Mouse (Mus musculus) macrophage (primary cell): Measurements from ENCODE around the gene Skap1. TPM values are rescaled to one million over a fixed set of nuclear protein-coding genes. Genes with fewer than 3 reads are reported as not detected.

Experiments
- H3K27ac ChIP-seq: fragments of 350-480 bp; formaldehyde crosslinking; 2 replicates; pipeline ENCODE4 v1.9.0; 2021
- H3K36me3 ChIP-seq: fragments of 350-480 bp; formaldehyde crosslinking; 2 replicates; pipeline ENCODE4 v1.9.0; 2021; ENCODE audit errors: inconsistent target
- H3K4me3 ChIP-seq: fragments of 350-480 bp; formaldehyde crosslinking; 2 replicates; pipeline ENCODE4 v1.9.0; 2021; ENCODE audit errors: inconsistent target
- H3K79me2 ChIP-seq: fragments of 350-480 bp; formaldehyde crosslinking; 2 replicates; pipeline ENCODE4 v1.9.0; 2021; ENCODE audit errors: inconsistent target
- WGBS: methylation state at CpG from one replicate; pipeline ENCODE4 v1.1.7; 2026; ENCODE audit warnings: inconsistent platforms; ENCODE audit not compliant: missing documents; 5-methylcytosine and 5-hydroxymethylcytosine counted together
- polyA plus RNA-seq: library from polyadenylated mRNA; stranded (reverse); fragments of 250-400 nt; gene quantifications from 3 replicates; pipeline ENCODE4 v1.2.4, GENCODE M21; 2018; ENCODE audit warnings: inconsistent platforms

Gene Skap1
- polyA plus RNA-seq, 1 experiment from 2014 or later = 0.14 TPM

DNA sequence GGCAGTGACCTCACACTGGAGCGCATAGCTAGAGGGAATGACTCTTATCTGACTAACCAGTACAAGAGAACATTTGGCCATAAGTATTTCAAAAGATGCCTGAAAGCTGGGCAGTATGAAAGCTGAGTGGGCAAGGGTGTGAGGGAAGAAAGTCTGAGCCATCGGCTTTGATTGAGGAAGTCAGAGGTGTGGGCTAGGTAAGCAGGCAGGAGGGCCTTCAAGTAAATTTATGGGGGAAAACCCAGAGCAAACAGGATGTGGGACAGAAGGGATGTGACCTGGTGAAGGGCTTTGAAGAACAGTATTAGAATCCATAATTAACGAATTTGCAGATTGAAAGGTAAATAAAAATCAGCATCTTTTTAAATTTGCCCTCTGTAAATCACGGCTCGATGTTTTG lies 95.8 kb downstream of the Skap1 start:
- WGBS = 41% methylated on average over 5 of the region's 5 CpGs
- Histone ChIP-seq H3K79me2 (no peaks in the 10 kb centered on the region), H3K4me3 (no peak overlapping the region)

DNA sequence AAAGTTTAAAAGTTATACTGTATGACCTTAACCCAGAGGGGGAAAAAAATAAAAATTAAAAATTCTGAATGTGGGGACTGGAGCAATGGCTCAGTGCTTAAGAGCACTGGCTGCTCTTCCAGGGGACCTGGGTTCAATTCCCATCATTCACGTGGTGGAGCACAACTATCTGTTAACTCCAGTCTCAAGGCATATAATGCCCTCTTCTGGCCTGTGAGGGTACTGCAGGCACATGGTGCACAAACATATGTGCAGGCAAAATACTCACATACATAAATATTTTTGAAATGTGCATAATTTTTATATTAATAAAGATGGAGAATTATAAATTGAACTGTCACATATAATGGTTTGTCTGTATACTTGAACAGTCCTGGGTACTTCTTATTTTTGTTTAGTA lies 99.7 kb downstream of the Skap1 start:
- Histone ChIP-seq H3K27ac (no peak overlapping the region), H3K4me3 (no peak overlapping the region), H3K79me2 (no peaks in the 10 kb centered on the region), H3K36me3 (no peaks in the 10 kb centered on the region)
- WGBS = 92% methylated on average over 1 of the region's 1 CpGs

More for the DNA sequence above, 95.8 kb downstream of the Skap1 start:
- no peak overlapping the region for H3K27ac ChIP-seq
- H3K36me3 ChIP-seq = no peaks in the 10 kb centered on the region

DNA sequence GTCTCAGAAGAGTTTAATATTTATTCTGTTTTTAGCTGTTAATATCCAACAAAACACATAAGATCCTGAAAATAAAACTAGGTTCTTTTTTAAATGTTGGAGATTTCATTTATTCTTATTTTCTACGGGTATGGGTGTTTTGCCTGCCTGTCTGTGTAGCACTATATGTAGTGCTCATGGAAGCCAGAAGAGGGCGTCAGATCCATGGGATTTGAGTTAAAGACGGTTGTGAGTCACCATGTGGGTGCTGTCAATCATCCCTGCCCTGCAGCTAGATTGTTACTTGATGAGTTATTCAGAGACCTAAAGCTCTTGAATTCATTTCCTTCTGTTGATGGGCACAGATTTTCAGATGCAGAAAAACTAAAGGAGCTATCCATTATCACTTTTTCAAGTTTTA lies 108.1 kb downstream of the Skap1 start:
- no peaks in the 10 kb centered on the region for H3K36me3 ChIP-seq
- no peak overlapping the region for H3K4me3 ChIP-seq
- 54% methylated on average over 3 of the region's 3 CpGs for WGBS
- no peaks in the 10 kb centered on the region for H3K79me2 ChIP-seq
- no peak overlapping the region for H3K27ac ChIP-seq

DNA sequence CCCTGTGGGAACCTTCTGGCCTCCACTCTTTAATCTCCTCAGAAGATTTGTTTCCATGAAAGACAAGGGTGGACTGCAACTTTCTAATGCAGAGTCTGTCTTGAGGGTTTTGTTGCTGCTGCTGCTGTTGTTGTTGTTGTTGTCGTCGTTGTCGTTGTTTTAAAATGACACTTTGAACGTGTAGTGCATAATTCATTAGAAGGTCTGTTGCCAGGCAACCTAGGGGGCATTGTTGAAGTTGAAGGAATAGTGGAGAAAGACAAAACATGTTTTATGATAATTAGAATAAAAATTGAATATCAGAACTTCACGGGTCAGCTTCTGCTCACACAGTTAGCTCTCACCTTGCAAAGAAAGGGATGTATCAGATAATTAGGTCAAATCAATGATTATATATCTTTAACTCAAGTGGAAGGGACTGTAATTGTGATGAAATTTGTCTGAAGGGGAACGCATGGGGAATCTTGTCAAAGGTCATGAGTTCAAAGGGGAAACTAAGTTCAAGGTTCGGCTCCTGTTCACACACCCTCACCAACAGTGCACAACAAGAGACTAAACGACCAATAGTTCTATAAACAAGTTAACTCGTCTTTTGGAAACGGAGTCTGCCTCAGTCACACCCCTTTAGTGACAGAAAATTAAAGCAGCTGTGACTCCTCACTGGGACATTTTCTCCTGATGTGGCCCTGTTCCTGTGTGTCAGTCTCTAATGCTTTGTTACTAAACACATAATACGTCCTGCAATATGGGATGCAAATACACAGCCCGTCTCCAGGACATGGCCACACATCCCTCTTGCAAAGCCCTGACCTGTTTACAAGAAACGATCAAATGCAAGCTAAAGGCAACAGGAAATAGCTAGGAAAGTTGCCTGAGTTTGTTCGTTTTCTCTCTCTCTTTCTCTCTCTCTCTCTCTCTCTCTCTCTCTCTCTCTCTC lies 112.4 kb downstream of the Skap1 start:
- Histone ChIP-seq H3K79me2 (no peaks in the 10 kb centered on the region), H3K4me3 (no peak overlapping the region), H3K27ac (no peak overlapping the region), H3K36me3 (no peaks in the 10 kb centered on the region)
- 79% methylated on average over 14 of the region's 14 CpGs for WGBS

DNA sequence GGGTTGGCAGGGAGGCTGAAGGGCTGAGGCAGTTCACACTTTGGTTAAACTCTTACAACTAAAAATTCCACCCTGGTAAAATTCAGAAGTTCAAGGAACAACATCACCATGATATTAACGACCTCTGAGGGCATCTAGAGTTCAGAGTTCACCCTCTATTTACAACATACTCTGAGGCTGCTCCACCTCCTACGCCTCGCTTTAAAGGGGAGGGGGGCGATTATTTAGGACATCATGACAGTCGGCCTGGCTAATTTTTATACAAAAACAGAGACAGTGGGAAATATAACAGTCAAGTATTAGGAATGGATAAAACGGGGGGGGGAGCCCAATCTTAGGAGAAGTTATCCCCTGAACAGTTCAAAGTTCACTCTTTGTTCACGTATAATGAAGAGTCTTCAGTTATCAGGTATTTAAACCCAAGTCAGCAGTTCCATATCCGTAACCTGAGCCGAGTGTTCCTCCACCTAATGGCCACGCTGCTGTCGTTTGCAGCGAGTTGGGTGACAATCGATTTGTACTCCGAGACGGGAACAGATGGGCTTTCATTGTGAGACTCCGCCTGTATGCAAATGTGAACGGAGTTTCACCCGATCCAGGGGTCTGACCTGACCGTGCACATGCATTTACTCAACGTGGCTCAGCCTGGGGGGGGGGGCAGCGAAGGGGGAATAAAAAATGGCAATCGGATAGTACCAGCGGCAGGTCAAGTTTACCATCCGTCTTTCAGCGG lies 114.3 kb downstream of the Skap1 start:
- Histone ChIP-seq H3K79me2 (no peaks in the 10 kb centered on the region), H3K27ac (no peak overlapping the region), H3K36me3 (no peaks in the 10 kb centered on the region), H3K4me3 (no peak overlapping the region)
- WGBS = 50% methylated on average over 25 of the region's 25 CpGs

DNA sequence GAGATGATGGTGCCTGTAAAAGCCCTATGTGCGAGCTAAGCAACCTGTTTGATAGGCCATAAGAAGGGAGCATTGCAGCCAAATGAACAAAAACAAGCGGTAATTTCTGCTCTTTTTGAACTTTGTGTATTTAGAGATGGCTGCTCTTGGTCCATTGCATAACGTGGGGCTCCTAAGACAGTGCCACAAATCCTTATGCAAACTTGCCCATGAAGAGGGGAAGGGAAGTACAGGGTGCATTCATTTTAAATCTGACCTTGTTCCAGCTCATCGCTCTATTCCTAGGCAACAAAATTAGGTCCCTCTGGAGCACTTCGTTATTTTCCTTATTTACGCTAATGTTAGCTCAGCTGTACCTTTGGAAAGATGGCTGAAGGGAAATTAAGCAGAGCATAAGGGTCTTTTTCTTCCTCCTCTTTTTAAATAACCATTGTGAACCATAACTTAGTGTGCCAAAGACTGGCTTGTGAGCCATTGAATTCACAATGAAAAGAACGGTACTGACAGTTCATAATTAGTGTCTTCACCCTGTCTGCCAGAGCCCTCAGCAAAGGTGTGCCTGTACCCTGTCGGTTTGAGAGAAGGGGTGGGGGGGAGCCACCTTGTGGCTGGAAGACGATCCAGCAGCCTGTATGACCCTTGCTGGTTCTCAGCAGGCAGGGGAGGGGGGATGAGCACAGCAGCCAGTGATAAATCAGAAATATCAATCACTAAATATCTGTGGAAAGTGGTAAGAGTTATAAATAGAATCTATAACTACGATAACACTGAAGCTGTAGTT lies 117.4 kb downstream of the Skap1 start:
- no peaks in the 10 kb centered on the region for H3K36me3 ChIP-seq
- WGBS = 64% methylated on average over 10 of the region's 10 CpGs

DNA sequence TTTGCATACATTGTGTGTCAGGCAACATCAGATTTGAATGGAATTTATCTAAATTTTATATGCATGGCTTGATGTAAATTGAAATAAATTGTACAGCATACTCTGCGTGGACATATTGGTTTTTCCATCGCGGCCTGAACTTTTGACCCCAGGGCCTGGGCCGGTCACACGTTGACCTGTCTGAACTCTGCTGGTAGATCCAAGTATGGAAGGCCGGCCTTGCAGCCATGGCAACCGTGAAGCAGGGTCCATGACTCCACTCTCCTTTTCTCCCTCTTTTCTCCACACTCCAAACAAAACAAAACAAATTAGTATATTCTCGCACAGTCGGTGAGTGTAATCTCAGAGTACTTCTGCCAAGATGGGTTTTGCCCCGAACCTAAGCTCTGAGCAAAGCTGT lies 118.2 kb downstream of the Skap1 start:
- WGBS = 89% methylated on average over 10 of the region's 10 CpGs
- Histone ChIP-seq H3K27ac (no peak overlapping the region), H3K36me3 (no peaks in the 10 kb centered on the region), H3K79me2 (no peaks in the 10 kb centered on the region), H3K4me3 (no peak overlapping the region)

More for the DNA sequence above, 117.4 kb downstream of the Skap1 start:
- no peaks in the 10 kb centered on the region for H3K79me2 ChIP-seq
- no peak overlapping the region for H3K27ac ChIP-seq
- H3K4me3 ChIP-seq = no peak overlapping the region

DNA sequence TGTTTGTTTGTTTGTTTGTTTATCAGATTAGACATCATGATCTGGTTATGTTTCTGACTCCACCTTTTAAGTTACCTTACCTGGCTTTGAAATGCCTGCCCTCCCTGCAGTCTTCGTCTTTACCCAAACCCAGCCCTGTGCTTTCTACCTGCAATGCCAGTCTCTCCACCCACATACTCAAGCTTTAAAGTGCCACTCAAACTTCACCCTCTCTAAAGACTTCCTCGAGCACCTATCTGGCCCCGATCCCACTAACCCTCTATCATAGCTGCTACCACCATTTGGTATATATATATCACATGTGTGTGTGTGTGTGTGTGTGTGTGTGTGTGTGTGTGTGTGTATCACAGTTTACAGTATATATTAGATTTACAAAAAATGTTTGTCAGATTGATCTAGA lies 125.4 kb downstream of the Skap1 start:
- Histone ChIP-seq H3K36me3 (no peaks in the 10 kb centered on the region), H3K4me3 (no peak overlapping the region), H3K79me2 (no peaks in the 10 kb centered on the region), H3K27ac (no peak overlapping the region)
- WGBS = 84% methylated on average over 3 of the region's 3 CpGs

DNA sequence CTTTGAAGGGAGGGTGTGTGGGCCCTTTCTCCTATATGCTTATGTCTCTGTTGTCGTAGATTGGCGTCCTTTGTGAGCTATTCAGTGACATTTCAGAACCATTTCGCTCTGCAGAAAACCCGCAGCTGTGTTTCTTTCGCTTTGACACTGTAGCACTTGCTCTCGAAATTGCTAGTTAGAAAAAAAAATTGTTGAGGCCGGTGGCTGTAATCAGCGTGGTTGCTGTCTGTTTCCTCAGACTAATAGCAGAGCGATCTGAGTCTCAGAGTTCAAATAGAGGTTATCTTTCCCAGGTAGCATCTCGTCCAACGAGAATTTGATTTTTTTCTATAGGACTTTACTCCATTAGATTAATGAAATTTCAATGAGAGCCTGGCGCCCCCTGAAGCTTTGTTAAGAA lies 131.5 kb downstream of the Skap1 start:
- WGBS = 51% methylated on average over 12 of the region's 12 CpGs
- Histone ChIP-seq H3K79me2 (no peaks in the 10 kb centered on the region), H3K27ac (no peak overlapping the region), H3K4me3 (no peak overlapping the region), H3K36me3 (no peaks in the 10 kb centered on the region)

DNA sequence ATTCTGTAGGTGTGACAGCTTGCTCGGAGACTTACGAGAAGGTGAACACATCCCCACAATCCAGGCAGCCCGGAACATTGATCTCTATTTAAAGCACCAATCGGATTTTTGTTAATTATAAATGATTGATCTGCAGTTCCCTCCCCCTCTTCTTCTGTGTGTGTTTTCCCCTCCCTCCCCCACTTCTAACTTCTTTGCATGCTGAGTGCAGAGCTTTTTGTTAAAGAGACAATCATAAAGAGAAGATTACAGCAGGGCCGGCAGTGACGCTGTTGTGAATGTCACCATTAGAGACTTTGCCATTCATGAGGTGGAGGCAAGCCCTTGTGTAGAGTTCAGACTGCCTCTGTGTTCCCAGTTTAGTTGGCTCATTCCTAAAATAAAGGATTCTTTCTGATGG lies 131.9 kb downstream of the Skap1 start:
- H3K4me3 ChIP-seq = no peak overlapping the region
- H3K79me2 ChIP-seq = no peaks in the 10 kb centered on the region
- whole genome bisulfite sequencing = 64% methylated on average over 6 of the region's 6 CpGs
- no peaks in the 10 kb centered on the region for H3K36me3 ChIP-seq
- no peak overlapping the region for H3K27ac ChIP-seq

DNA sequence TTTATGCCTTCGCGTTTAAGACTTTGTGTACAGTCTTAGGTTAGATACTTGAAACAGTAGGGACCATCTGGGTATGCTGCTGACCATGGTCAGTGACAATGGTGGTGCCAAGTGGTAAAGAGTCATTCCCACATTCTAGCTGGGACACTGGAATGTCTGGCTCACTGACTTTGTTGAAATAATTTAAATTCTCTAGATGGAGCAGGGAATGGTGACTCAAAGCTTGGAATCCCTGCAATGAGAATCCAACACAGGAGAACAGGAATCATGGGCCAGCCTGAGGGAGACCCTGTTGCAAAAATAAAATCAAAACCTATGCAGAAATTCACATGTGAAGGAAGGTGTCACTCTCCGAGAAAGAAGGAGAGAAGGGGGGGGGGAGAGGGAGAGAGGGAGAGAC lies 138.4 kb downstream of the Skap1 start:
- Histone ChIP-seq H3K79me2 (no peaks in the 10 kb centered on the region), H3K36me3 (no peaks in the 10 kb centered on the region), H3K27ac (no peak overlapping the region), H3K4me3 (no peak overlapping the region)
- 90% methylated on average over 3 of the region's 3 CpGs for WGBS

DNA sequence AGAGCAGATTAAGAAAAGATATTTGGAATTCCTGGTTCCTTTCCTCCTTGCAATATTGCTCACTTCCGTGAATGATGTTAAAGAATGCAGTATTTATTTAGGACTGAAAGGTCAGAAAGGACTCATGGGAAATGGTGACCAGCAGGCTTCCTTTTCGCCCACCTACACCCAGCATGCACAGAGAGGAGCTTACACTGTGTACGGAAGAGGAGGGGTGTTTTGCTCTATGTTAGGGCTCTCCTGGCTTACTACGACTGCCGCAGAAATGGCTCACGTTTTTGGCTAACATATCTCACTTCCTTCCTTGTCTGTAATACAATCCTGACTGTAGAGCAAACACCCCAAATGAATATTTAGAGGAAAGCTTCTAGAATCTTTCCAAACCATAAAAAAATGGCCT lies 139.9 kb downstream of the Skap1 start:
- Histone ChIP-seq H3K27ac (no peak overlapping the region), H3K4me3 (no peak overlapping the region), H3K36me3 (no peaks in the 10 kb centered on the region), H3K79me2 (no peaks in the 10 kb centered on the region)
- 28% methylated on average over 6 of the region's 6 CpGs for WGBS

DNA sequence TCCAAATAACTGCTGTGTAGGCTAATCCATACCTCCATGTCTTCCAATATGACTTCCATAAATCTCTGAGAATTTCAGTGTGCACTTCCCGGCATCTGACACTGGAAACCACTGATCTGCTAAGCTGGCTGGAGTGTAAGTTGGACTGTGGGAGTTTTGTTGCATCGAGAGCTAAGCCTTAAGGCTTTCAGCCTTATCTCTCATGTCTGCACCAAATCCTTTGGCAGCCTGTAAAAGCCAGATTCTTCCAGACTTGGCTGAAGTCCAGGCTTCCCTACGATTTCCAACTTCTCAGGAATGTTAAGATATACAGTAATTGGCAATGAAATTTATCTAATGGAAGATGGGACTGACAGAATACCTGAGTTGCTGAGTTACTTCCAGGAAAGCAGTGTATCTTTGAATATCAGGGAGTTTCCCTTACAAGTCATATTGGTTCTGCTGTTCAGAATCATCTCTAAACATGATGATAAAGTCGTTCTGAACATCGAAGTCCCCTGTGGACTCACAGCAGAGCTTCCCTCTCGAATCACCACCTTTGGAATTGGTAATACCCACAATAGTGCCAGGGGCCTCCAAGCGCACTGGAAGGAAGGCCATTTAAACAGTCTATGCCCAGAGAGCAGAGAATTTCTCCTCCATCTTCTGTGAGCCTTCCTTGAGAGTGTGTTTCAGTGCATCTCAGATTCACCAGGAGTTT lies 140.5 kb downstream of the Skap1 start:
- no peak overlapping the region for H3K27ac ChIP-seq
- 85% methylated on average over 7 of the region's 7 CpGs for WGBS
- H3K4me3 ChIP-seq = no peak overlapping the region
- no peaks in the 10 kb centered on the region for H3K36me3 ChIP-seq
- no peaks in the 10 kb centered on the region for H3K79me2 ChIP-seq

DNA sequence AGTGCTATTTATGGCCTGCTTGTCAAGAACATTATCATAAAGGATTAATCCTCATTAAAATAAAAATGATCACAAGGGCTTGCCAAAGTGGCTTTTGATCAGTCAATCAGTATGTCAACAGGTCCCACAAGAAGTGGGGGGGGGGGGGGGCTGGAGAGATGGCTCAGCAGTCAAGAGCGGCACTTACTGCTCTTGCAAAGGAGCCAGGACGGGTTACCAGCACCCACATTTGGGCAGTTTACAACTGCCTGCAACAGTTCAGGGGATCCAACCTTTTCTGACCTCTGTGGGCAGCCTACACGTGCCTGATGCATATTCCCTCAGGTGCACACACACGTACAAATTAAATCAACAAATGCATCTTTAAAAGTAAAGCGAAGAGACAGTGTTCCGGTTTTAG lies 141.1 kb downstream of the Skap1 start:
- H3K79me2 ChIP-seq = no peaks in the 10 kb centered on the region
- H3K4me3 ChIP-seq = no peak overlapping the region
- H3K27ac ChIP-seq = no peak overlapping the region
- H3K36me3 ChIP-seq = no peaks in the 10 kb centered on the region
- 92% methylated on average over 6 of the region's 6 CpGs for WGBS
